Mouse (Mus musculus): ENCODE data around the gene Krtap7-1. TPM values are rescaled to one million over a fixed set of nuclear protein-coding genes. Genes with fewer than 3 reads are reported as not detected.

Krtap7-1 gene
- total RNA-seq, 2 experiments from 2014 or later: not detected

Other genes with a start within 250 kb of the Krtap7-1 start
- gene Krtap21-1, start 104.5 kb downstream of the Krtap7-1 start, total RNA-seq (2021): not detected
- not detected for gene Krtap6-2, start 88.2 kb downstream of the Krtap7-1 start, total RNA-seq (2021)
- not detected for gene Krtap8-1, start 20.4 kb downstream of the Krtap7-1 start, total RNA-seq (2021)
- not detected for gene Krtap11-1, start 62.9 kb upstream of the Krtap7-1 start, total RNA-seq (2021)